Mouse (Mus musculus) kidney, adult 2 months (tissue): ENCODE data around the gene Noxred1.
"Not testable (repeated sequence)": the region's sequence is repeated elsewhere in the genome, so short reads cannot be mapped to it uniquely, and the experiment has no call there.

Experiments used
- CTCF ChIP-seq: fragments of 200-500 bp; conservative IDR thresholded peaks from 2 replicates; pipeline ENCODE4 v1.5.1; 2011; ENCODE audit warnings: low read depth, mild to moderate bottlenecking, control low read depth, low read length, moderate library complexity, mixed read lengths; ENCODE audit not compliant: insufficient read depth, insufficient read length
- POLR2A ChIP-seq: fragments of 200-500 bp; IDR thresholded peaks from one replicate; pipeline ENCODE4 v1.6.1; 2011; ENCODE audit warnings: low read depth, low read length, control low read depth

DNA sequence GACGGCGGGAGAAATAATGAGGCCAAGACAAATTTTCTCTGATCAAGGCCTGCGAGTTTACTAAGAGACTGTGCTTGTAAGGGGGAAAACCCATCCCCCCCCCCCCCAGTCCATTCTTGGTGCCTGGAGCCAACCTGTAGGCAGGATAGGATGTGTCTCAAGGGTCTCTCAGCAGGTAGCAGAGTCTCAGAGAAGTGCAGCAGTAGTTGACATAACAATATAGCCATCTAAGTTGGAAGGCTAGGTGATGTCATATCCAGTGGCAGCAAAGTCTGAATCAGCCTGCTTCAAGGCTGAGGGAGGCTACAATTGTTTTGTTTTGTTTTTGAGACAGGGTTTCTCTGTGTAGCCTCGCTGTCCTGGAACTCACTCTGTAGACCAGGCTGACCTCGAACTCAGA is 32.7 kb downstream of the Noxred1 start:
- not testable (repeated sequence) for TF ChIP-seq POLR2A, CTCF
